Mouse (Mus musculus): ENCODE results near the gene Sytl4. TPM values are rescaled to one million over a fixed set of nuclear protein-coding genes. Genes with fewer than 3 reads are reported as not detected.

Gene Sytl4
- polyA plus RNA-seq, 1 experiment, result 0.35 TPM

DNA sequence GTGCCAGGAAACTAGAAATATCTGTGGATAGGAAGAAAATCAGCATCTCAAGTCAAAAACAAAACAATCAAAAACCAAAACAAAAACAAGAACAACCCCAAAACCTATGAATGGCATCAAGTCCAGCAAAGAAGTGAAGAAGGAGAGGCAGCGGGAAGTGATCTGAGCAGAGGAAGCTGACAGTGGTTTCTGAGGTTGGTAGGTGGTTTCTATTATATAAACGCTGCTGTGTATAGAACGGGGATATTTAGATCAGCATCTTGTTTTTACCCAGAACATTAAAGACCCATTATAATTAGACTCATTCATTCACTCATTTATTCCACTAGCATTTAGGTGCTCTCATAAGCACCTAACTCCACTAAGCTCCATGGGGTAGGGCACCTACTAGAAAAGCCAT is 94.3 kb downstream of the Sytl4 start:
- Histone ChIP-seq H3K4me3 (ENCODE audit: insufficient read depth, low read length) (no peak overlapping the region), H3K27ac (ENCODE audit: insufficient read depth, low read length) (no peak overlapping the region), H3K4me1 (ENCODE audit: control insufficient read depth, insufficient read depth, low read length) (no peaks in the 10 kb centered on the region; the same call in 1 of the 2 replicates)
- TF ChIP-seq CTCF (IDR thresholded peaks at IDR 0.05; ENCODE audit: extremely low read depth, insufficient read depth, low read length) (no peak), POLR2A (IDR thresholded peaks at IDR 0.05; ENCODE audit: extremely low read depth, insufficient read depth, low read length) (no peak)

Other genes with a start within 250 kb of the Sytl4 start
- gene Tnmd, start 130.8 kb downstream of the Sytl4 start, polyA plus RNA-seq (2012; rRNA removed), result 1.6 and 1.7 TPM in 2 replicates
- 16.3 and 16.5 TPM in 2 replicates for gene Tspan6, start 83.4 kb downstream of the Sytl4 start, polyA plus RNA-seq (2012; rRNA removed)
- 1.6 TPM in 2 replicates for gene Srpx2, start 73.4 kb downstream of the Sytl4 start, polyA plus RNA-seq (2012; rRNA removed)
- 107 and 122 TPM in 2 replicates for gene Cstf2, start 77.4 kb upstream of the Sytl4 start, polyA plus RNA-seq (2012; rRNA removed)
- 1.7 and 2.6 TPM in 2 replicates for gene Xkrx, start 180.3 kb upstream of the Sytl4 start, polyA plus RNA-seq (2012; rRNA removed)
- gene Arl13a, start 205.7 kb upstream of the Sytl4 start, polyA plus RNA-seq (2012; rRNA removed), result not detected in 2 replicates
- gene Nox1, start 240.1 kb upstream of the Sytl4 start, polyA plus RNA-seq (2012; rRNA removed), result 0.06 and 0.38 TPM in 2 replicates

Data from cortical plate, adult 2 months (tissue).